Mouse (Mus musculus) adrenal gland, postnatal 36 days (tissue): Measurements from ENCODE around the gene Xrcc6. TPM values are rescaled to one million over a fixed set of nuclear protein-coding genes. Genes with fewer than 3 reads are reported as not detected.

ENCODE experiments used
- DNase-seq, 2 experiments: peaks; one replicate each; pipeline ENCODE4 v3.0.0; 2021; ENCODE audit warnings: mixed read lengths in 1 of 2
- total RNA-seq, 2 experiments: library from RNA; stranded (reverse); gene quantifications; 2 replicates each; pipeline ENCODE4 v1.2.3; 2021

The Xrcc6 gene
- total RNA-seq, 2 experiments from 2014 or later, result 55.2 to 81.1 TPM

GRCm38 (mm10) chr15:82079883-82080282 is 92.2 kb downstream of the Xrcc6 start:
- DNase-seq, result no peak

DNA sequence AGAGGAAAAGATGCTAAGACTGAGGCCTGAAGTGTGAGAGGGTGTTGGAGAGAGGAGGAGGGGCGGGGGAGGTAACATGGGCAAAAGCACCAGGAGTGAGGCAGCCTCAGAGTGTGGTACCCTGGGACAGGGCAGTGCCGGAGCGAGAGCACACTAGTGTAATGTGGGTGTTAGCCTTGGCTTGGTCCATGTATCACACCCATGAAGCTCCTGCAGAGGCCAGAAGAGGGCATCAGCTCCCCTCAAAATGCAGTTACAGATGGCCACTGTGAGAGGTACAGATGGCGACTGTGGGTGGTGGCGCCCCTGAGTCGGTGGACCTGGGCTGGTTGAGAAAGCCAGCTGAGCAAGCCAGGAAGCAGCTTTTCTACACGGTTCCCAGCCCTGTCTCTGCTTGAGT is 93.5 kb downstream of the Xrcc6 start:
- DNase-seq, result peak; percentile 28 to 41

DNA sequence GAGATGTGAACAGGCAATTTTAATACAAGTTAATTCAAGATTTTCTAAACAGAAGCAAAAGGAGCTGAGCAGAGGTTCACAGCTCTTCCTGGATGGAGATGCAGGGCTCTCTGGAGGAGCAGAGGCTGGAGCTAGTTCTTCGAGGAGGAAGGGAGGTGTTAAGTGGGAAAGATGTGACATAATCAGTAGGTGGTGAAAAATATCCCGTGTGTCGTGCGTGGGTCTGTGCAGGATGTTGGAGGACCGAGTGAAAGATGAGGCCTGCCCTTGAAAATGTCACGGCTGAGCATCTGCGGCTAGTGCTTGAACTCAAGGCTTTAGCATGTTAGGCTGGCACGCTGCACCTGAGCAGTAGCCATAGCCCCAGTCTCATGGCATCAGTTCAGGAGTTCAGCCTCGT is 98.0 kb downstream of the Xrcc6 start:
- no peak for DNase-seq

DNA sequence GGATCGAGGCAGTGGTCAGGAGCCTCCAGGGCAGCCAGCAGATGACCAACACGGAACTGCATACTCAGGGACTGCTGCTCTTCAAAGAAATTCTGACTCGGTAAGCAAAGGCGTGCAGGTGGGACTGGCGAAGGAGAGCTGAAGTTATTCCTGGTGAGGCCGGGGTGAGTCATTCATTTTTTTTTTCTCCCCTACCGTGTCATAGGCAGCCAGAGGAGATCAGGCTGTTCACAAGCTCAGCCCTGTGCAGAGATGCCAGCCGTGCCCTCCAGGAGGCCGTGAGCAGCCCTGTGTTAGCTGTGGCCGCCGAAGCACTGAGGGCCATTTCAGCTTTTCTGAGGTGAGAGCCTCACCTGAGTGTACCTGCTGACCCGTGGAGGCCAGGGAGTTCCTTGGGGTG is 98.5 kb downstream of the Xrcc6 start:
- DNase-seq, result peak; percentile 34 to 51

DNA sequence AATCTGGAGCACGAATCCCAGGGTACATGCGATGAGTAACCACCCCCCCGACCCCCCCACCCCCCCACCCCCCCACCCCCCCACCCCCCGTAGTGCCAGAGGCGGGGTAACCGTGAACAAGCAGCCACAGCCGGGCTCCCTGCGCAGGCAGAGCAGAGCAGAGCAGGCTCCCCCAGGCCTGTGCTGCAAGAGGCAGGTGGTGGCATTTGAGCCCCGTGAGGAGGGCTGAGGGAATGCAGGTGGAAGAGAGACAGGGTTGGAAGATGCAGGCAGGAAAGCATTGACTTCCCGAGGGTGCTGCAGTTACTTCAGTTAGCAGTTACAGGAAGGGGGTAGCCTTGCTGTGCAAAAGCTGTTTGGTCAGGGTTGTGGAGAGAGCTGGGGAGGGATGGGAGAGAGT is 99.6 kb downstream of the Xrcc6 start:
- no peak for DNase-seq

Other genes starting within 250 kb of the Xrcc6 start
- gene Zc3h7b, start 242.8 kb upstream of the Xrcc6 start, total RNA-seq, result 10 to 100 TPM; 75.1 to 77.3 TPM
- 10 to 100 TPM; 54.2 to 78.8 TPM for gene Rangap1, start 242.3 kb upstream of the Xrcc6 start, total RNA-seq
- 100 to 1,000 TPM in 1 of 2 experiments, 10 to 100 TPM in 1; 61.4 to 101 TPM for gene Tef, start 185.4 kb upstream of the Xrcc6 start, total RNA-seq
- gene Tob2, start 129.0 kb upstream of the Xrcc6 start, total RNA-seq, result 100 to 1,000 TPM; 103 to 125 TPM
- gene Phf5a, start 115.9 kb upstream of the Xrcc6 start, total RNA-seq, result 10 to 100 TPM; 57.8 to 59.2 TPM
- gene Aco2, start 115.5 kb upstream of the Xrcc6 start, total RNA-seq, result 100 to 1,000 TPM; 823 to 866 TPM
- gene Polr3h, start 61.6 kb upstream of the Xrcc6 start, total RNA-seq, result 10 to 100 TPM; 23.5 to 24.9 TPM
- gene Csdc2, start 51.1 kb upstream of the Xrcc6 start, total RNA-seq, result 10 to 100 TPM; 12.4 to 16.0 TPM
- gene Pmm1, start 26.9 kb upstream of the Xrcc6 start, total RNA-seq, result 10 to 100 TPM; 51.1 to 90.8 TPM
- gene 1700029P11Rik, start 7.3 kb upstream of the Xrcc6 start, total RNA-seq, result not detected
- 100 to 1,000 TPM in 1 of 2 experiments, 10 to 100 TPM in 1; 54.2 to 105 TPM for gene Desi1, start 46.0 kb downstream of the Xrcc6 start, total RNA-seq
- gene Snu13, start 59.8 kb downstream of the Xrcc6 start, total RNA-seq, result 10 to 100 TPM; 88.7 to 94.1 TPM
- gene 4930407I10Rik, start 71.3 kb downstream of the Xrcc6 start, total RNA-seq, result not detected
- 1 to 10 TPM in 1 of 2 experiments, under 1 TPM in 1; 0.76 to 3.7 TPM for gene Mei1, start 82.2 kb downstream of the Xrcc6 start, total RNA-seq
- 10 to 100 TPM in 1 of 2 experiments, 1 to 10 TPM in 1; 6.7 to 11.3 TPM for gene Ccdc134, start 140.1 kb downstream of the Xrcc6 start, total RNA-seq
- gene Srebf2, start 159.3 kb downstream of the Xrcc6 start, total RNA-seq, result 100 to 1,000 TPM in 1 of 2 experiments, 10 to 100 TPM in 1; 80.3 to 113 TPM
- gene Shisa8, start 225.0 kb downstream of the Xrcc6 start, total RNA-seq, result under 1 TPM; 0.46 to 0.73 TPM
- gene Tnfrsf13c, start 236.5 kb downstream of the Xrcc6 start, total RNA-seq, result under 1 TPM in 1 of 2 experiments, not detected in 1; 0.20 TPM